Mouse (Mus musculus) adrenal gland, postnatal 25 days (tissue): Measurements from ENCODE around the gene Ripply3. TPM values are rescaled to one million over a fixed set of nuclear protein-coding genes. Genes with fewer than 3 reads are reported as not detected.
A peak's percentile ranks its signal among the peaks of the same experiment; 100 is the strongest.
"Not testable (repeated sequence)": the region's sequence is repeated elsewhere in the genome, so short reads cannot be mapped to it uniquely, and the experiment has no call there.

Source experiments
- DNase-seq: peaks from one replicate; pipeline ENCODE4 v3.0.0; 2021; ENCODE audit warnings: mixed read lengths
- total RNA-seq: library from RNA; stranded (reverse); gene quantifications from 2 replicates; pipeline ENCODE4 v1.2.3, GENCODE M21; 2021

The Ripply3 gene
- total RNA-seq, 1 experiment from 2014 or later = 5.5 TPM

DNA sequence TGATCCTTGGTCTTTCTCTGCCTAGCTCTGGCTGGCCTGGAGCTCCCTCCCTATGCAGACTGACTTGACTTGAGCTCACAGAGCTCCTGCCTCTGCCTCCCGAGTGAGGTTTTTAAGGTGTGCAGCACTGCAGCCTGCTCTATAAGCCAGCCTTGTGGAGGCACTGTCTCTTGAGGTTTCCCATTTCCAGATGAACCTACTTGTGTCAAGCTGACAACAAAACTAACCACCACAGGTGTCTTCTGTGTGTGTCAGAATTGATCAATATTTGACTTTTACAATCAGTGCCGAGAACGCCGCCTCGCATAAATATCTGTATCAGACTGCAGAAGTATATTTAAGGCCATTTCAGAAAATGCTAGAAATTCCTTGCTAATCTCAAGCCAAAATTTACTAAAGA is 13.6 kb upstream of the Ripply3 start:
- DNase-seq = no peak

DNA sequence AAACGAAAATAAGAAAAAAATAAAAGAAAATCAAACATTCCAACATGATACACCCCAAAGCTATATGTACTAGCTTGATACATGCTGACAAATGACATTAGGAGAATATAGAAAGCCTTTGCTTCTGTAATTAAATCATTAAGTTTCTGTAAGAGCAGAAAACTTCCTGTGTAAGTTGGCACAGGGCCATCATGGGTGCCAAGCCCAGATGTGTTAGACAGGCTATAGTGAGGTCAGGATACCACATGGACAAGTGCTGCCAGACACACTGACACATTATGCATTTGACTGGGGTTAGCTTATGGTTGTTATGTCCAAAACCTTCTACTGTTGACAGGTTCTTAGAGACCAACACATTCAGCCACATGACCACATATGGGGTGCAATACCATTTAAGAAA is 13.0 kb upstream of the Ripply3 start:
- DNase-seq = no peak

DNA sequence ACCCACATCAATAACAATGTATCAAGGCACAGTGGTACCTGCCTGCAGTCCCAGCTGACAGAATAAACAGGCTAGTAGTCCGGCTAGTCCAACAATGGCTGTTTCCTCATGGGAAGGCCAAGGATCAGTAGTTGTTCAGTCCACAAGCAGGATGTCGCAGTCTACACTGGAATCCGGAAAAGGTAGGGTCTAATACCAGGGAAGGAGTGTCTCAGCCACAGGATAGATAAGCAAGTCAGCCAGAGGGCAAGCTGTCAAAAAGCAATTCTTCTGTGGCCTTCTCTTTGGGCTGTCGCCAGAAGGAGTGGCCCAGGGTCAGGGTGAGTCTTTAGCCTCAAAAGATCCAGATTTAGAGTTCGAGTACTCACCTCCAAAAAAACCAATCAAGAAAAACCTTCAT is 10.5 kb upstream of the Ripply3 start:
- DNase-seq = peak; percentile 38

DNA sequence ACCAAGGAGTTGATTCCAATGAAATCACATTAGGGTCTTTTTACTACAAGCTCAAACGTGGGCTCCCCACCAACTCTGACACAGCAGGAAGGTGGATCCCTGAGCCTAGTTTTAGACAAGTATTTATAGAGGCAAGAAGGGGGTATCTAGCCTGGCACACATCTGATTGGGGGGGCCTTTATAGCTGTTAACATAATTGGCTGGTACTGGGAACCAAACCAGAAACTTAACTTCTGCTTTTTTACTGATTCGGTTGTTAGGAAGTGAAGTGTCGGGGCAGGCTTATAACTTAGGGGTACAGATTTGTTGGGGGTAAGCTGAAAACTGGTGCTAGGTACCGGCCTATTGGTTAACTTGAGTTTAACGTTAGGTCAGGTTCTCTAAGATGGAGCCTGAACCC is 8.0 kb upstream of the Ripply3 start:
- no peak for DNase-seq

DNA sequence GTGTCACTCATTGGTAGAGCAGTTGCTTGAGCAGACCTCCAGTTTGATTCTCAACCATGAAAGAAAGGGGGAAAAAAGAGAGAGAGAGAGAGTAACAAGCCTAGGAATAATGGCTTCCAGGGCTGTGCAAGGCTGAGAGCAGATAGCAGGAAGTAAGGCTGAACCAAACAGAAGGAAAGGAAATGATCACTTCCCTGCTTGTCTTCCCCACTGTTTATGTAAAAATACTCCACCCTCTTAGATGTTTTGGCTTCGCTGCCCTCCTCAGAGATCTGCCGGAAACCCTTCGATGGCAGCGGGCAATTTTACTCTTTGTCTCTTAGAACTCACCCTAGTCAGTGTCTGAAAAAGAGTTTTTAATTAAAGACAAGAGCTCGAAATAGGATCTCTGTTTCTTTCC is 4.5 kb upstream of the Ripply3 start:
- no peak for DNase-seq

DNA sequence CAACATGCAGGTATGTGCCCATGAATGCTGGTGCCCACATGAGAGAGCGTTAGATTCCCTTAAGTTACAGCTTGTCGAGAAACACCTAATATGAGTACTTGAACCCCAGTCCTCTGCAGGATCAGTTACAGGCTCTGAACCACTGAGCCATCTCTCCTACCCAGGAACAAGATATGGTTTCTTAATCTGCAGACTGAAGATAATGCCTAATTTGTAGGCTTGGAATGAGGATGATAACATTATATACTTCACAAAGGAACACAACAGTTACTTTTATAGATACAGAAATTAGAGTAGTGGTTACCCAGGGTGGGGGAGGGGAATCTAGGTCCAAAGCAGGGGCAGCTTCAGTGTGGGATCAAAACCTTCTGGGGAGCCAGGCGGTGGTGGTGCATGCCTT is 2.2 kb upstream of the Ripply3 start:
- no peak for DNase-seq

DNA sequence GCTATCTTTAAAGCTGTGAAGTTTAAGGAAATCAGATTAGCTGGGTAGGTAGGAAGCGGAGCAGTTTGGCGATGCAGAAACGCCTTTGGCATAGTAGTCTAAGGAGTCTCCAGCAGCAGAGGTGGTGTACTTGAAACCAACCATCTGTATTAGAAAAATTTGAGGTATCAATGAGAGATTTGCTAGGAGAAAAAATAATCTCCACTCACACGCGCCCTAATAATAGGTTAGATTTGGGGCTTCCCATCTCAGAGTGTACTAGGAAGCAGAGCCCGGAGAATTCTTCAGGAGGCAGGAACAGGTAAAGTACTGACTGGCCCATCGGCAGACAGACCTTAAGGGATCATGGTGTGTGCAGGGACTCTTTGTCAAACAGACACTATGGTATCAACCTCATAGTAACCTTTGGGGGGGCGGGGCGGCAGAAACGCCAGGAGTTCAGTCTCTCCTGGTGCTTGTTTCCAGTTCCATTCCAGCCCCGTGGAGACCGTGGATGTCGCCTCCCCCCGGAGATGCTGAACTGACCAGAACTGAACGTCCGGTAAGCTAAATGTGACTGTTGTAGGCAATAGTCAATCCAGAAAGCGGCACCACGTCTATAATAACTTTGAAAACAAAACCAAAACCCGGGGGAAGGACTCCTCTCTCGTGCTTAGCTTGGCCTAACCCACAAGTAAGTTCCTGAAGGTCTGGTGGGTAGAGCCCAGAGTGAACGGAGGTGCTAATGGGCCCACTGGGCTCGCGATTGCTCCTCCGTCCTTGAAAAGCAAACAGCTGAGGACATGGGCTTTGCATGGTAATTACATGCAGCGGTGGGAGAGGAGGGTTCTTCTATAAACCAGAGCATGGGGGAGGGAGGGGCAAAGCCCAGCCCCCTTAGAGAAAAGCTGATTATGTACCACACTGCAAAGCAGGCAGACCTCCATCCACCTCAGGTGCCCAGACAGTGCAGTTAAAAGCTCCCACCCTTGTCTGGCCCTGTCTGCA is 954 bp downstream of the Ripply3 start:
- DNase-seq = no peak

DNA sequence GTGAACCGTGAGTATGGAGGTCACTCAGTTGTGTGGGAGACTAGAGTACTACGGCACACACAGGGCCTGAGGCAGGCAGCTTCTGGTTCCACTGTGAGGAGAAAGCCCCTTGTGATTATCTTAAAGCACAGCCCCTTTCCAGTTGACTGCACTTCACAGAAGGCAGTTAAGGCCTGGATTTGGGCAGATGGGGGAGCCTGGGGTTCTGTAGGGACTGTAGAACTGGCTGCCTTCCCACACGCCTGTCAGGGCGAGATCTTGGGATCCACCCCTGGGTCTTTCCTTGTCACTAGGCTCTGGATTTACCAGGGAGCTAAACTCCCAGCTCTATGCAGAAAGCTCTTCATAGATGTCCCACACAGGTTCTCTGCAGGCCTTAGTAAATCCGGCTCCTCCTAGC is 2.2 kb downstream of the Ripply3 start:
- DNase-seq = no peak

DNA sequence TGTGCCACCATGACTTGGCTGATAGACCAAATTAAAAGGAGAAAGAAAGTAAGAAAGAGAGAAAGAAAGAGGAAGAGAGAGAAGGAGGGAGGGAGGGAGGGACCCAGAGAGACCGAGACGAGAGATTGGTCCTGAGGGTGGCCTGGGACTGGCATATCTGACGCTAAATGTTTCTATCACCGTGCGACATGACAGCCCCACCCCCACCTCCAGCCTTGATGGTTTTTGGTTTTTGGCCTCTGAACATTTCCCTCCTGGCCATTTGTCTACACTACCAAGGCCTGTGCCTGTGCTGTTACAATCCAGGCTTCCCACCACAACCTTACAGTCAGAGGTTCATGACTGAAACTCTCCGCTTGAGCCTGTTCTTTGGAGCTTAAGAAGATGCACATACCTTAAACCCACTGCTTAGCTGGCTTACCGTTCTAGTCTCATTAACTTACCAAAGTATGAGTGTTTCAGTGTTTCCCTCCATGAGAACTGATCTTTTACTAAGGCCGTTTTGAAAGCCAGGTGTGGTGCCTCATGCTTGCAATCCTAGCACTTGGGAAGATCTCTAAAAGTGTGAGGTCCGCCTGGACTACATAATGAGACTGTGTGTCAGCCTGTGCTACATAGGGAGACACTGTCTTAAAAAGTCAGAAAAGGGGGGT is 3.1 kb downstream of the Ripply3 start:
- no peak for DNase-seq

DNA sequence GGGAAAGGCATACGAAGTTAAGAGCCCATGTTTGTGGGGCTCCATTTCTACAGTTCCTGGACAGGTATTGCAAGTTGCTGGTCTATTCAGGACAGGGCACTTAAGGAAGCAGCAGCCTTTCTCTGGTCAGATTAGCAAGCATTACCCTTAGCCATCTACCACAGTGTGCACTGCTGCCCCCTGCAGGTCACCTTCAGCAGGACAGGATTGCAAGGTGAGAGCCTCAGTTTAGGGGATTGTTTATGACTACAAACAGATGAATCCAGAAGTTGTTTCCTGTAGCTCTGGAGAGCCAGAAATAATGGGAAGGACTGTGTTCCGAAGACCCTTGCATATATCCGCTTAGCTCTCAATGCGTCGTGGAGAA is 3.6 kb downstream of the Ripply3 start:
- peak; percentile 73 for DNase-seq

DNA sequence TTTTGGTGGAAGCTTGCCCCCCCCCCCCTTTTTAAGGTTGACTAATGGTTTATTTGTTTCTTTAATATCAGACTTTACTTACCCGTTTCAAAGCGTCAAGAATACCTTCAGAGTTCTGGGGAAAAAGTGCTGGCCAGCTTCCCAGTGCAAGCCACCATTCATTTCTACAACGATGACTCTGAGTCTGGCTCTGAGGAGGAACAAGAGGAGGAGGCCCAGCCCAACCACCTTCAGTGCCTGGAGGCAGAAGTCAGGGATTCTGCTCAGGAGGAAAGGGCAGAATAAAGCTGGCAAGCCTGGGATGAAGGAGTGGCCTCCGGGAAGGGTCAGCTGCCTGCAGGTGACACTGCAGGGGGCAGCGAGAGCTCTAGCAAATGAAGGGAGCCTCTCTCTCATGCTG is 7.4 kb downstream of the Ripply3 start:
- no peak for DNase-seq

DNA sequence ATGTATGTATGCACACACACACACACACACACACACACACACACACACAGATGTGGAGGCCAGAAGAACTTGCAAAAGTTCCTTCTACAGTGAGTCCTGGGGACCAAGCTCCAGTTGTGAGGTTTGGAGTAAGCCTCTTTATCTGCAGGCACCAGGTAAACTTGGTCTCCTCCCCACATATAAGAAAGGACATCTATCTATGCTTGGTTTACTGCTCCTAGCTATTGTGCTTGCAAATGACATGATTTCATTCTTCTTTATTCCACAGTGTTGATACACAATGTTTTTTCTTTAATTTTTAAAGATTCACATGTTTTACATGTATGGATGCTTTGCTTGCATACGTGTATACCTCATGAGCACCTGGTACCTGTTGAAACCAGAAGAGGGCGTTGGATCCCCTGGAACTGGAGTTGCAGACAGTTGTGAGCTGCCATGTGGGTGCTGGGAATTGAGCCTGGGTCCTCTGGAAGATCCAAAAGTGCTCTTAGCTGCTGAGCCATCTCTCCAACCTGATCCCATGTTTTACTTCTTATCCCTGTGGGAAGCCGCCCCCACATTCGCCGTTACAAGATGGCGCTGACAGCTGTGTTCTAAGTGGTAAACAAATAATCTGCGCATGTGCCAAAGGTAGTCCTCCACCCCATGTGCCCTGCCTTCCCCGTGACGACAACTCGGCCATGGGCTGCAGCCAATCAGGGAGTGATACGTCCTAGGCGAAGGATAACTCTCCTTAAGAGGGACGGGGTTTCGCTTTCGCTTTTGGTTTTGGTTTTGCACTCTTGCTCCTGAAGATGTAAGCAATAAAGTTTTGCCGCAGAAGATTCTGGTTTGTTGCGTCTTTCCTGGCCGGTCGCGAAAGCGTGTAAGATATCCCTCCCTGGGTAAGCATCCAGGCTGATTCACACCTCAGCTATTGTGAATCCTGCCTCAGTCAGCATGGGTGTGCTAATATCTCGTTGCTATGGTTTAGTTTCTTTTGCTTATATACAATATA is 11.2 kb downstream of the Ripply3 start:
- not testable (repeated sequence) for DNase-seq

DNA sequence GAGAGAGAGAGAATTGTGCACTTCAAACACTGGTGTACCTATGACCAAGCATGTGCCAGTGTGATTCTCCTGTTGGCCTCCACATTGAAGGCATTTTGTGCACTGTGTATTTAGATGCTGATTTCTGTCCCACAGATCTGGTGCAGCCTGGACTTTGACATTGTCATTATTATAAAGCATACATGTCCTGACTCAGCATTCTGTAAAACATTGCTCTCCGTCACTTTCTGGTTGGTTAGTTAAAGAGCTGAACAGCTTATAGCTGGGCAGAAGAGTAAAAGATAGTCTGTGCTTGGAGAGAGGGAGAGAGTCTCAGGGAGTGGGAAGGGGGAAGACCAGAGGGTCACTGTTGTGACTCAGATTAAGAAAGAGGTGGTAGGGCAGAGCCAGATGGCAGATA is 17.5 kb downstream of the Ripply3 start:
- DNase-seq = no peak

DNA sequence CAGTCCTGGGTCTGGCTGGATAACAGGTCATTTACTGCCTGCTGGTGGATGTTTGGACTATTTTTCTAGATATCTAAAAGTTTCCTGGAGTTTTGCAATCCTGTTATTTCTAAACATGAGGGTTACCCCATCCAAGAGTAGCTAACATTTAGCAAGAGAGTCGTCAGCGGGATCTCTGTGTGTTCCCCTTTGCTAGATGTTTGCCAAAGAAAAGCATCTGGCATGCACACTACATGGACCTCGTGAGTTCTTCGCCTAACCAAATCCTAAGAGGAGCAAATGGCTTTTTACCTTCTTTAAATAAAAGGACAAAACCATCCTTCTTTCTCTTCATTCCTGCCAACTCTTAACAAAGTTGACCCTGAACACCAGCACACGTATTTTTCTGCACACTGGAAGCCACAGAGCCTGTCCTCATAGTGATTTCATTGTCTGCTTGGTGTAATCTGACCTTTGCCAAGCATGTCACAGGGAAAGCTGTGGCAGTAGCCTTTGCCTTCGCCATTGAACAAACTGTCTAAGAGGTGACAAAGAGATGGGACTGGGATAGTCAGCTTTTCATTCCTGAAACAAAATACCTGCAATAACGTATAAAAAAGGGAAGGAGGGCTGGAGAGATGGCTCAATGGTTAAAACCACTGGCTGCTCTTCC is 19.0 kb downstream of the Ripply3 start:
- DNase-seq = no peak

DNA sequence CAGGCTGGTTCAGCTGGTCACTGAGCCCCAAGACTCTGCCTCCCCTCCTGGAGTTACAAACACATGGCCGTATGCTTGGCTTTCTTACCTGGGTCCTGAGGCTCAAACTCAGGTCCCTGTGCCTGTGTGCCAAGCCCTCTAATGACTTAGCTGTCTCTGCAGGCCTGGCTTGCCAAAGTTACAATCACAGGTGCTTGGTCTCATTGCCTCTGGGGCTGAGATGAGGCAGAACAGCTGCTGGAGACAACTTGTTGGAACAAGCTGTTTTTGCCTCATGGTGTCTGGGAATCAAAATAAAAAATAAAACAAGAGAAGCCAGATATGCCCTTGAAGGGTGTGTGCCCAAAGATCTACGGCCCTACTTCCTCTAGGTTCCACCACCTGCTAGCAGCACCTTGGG is 20.6 kb downstream of the Ripply3 start:
- DNase-seq = no peak

DNA sequence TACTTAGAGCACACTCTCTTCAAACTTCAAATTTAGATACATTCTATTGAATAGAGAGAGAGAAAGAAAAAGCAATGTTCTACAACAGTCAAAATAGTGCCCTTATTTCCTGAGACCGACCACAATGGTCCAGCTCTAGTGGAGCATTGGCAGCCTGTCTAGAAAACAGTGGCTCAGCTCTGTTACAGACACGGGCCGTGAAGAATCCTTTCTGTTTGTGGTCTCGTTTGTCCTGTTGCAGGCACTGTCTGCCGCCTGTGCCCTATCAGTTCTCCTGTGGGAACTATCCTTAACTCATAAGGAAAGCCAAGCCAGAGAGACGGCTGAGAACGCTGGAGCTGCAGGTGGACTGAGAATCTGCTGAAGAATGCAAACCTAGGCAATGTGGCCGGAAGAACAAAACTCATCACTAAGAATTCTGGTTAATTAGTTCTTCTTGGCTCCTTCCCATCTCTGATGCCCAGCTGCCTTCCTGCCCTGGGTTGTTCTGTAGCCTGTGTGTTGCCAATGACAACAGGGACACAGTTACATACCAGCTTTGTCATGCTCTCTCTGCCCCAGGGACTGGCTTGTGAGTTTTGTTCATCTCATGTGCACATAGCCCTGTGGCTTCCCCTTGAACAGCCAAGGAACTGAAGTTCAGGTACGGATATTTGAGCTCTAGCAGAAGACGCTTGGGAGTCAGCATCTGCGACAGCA is 21.5 kb downstream of the Ripply3 start:
- DNase-seq = no peak

DNA sequence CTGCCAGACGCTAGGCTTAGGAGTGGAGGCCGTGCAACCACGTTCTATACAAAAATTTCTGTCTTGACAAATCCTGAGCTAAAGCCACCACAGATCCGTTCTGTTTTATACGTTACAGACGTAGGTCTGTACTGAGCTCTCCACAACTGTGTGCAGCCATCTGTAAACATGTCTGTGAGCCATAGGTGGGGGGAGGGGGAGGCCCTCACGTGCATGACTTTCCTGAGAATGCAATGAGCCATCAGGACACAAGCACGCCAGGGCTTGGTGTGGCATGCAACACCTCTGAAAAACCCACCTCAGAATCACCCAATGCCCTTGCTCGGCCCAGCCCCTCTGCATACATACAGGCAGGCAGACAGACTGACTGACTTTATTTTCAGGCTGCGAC is 22.1 kb downstream of the Ripply3 start:
- DNase-seq = no peak

DNA sequence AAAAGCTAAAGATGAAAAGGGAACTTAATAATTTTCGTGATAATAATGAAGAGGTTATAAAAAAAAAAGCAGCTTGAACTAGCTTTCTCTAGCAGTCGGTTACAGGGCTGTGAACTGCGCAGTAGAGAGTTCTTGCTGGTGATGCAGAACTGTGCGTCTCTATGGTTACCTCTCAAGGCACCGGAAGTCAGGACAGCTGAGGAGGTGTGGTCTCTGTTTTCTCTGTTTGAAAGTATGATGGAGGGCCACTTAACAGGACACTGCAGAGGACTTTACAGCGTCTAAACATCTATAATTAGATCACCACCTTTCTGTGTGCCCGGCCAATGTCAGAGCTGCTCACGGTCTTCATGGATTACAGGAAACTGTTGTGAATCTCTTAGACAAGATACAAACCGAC is 26.2 kb downstream of the Ripply3 start:
- no peak for DNase-seq

DNA sequence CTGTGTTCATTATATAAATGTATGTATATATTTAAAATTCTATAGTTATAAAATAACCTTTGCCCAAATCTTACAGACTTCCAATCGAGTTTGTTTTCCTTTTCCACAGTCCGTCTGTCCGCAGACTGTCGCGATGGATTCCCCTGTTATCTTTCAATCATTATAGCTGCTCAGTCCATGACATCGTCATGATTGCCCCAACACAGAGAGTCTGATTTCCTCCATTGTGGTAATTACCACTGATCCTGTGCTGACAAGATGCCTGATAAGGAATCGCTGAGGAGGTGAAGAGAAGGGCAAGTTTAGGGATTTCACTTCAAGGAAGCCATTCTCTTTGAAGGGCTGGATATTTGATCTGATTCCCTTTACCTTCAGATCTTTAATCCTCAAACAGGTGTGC is 27.8 kb downstream of the Ripply3 start:
- no peak for DNase-seq

DNA sequence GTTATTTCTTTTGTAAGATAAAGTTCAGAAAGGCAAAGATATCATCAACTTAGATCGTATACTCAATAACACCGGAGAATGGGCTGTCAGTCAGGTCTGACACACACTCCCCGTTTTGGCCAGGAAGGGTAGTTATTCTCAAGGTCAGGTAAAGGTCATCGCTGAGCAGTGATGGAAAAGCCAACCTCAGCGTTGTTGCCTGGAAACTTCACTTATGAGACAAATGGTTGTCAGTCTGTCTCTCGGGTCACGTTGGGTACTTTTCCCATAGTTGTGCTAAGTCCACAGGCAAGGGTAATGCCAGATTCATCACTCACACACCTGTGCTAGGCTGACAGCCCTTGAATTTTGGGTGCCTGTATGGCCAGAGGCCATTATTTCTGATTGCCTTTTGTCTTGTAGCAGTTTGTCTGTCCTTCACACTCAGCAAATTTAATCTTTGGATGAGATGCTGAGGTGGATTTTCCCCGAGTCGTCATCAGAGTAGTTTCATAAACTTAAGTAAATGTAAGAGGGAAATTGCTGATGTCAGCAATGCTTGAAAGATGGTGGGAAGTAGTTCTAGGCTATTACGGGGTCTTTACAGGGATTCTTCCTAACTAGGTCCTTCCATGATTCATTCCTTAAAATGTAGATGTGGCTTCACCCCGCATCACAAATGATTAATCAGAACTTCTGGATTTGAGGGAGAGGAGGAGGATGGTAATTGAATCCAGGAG is 28.7 kb downstream of the Ripply3 start:
- DNase-seq = no peak

DNA sequence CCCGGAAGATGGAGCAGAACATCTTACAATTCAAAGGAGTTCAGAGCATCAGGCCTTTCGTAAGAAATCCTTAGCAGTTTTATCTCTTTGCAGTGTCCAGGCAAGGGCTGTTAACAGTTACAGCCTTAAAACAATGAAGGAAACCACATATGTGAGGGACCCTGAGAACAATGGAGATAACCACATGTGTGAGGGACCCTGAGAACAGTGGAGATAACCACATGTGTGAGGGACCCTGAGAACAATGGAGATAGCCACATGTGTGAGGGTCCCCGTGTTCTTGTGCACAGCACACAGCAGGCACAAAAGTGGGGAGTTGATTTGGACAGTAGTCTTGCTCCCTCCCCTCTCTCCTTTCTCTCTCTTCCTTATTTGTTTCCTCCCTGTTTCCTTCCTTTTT is 29.9 kb downstream of the Ripply3 start:
- no peak for DNase-seq
